Mouse (Mus musculus) liver, embryonic 16.5 days (tissue): ENCODE results near the gene Ptprn. TPM values are rescaled to one million over a fixed set of nuclear protein-coding genes. Genes with fewer than 3 reads are reported as not detected.

ENCODE experiments used
- ATAC-seq: fragments of 200-750 bp; cut with Nextera tagmentation; 2 replicates; pipeline ENCODE4 v1.8.0; 2017; ENCODE audit warnings: low read depth, mild to moderate bottlenecking, moderate number of reproducible peaks, moderate library complexity
- H3K27ac ChIP-seq: fragments of 300-500 bp; sonication (generic); 2 replicates; pipeline ENCODE4 v1.5.1; 2014; ENCODE audit warnings: mild to moderate bottlenecking, low read length
- H3K27me3 ChIP-seq: fragments of 300-500 bp; sonication (generic); 2 replicates; pipeline ENCODE4 v1.6.1; 2014; ENCODE audit warnings: low read depth, low read length, mixed read lengths; ENCODE audit not compliant: control insufficient read depth, insufficient read depth
- H3K36me3 ChIP-seq: fragments of 300-500 bp; sonication (generic); 2 replicates; pipeline ENCODE4 v1.6.1; 2014; ENCODE audit warnings: mild to moderate bottlenecking; ENCODE audit not compliant: control insufficient read depth, insufficient read depth
- H3K4me1 ChIP-seq: fragments of 300-500 bp; sonication (generic); 2 replicates; pipeline ENCODE4 v1.6.1; 2014; ENCODE audit warnings: low read depth, low read length, mixed read lengths; ENCODE audit not compliant: control insufficient read depth
- H3K4me2 ChIP-seq: fragments of 300-500 bp; sonication (generic); 2 replicates; pipeline ENCODE4 v1.6.1; 2014; ENCODE audit warnings: low read depth, low read length, mixed read lengths
- H3K4me3 ChIP-seq: fragments of 300-500 bp; sonication (generic); 2 replicates; pipeline ENCODE4 v1.5.1; 2014; ENCODE audit warnings: low read depth, mild to moderate bottlenecking, low read length
- H3K9ac ChIP-seq: fragments of 300-500 bp; sonication (generic); 2 replicates; pipeline ENCODE4 v1.6.1; 2014; ENCODE audit warnings: low read depth, low read length
- H3K9me3 ChIP-seq: fragments of 300-500 bp; sonication (generic); replicated peaks from 2 replicates; pipeline ENCODE4 v1.6.1; 2016; ENCODE audit warnings: low read length; ENCODE audit not compliant: control insufficient read depth
- WGBS: fragments of 180-500 bp; shearing (Covaris S2); extraction: QIAGEN DNeasy Blood & Tissue Kit; methylation state at CpG from one replicate; pipeline ENCODE4 v1.1.7; 2014; ENCODE audit not compliant: insufficient replicate concordance; 5-methylcytosine and 5-hydroxymethylcytosine counted together
- polyA plus RNA-seq: library from polyadenylated mRNA; unstranded; fragments of >200 nt; fragmentation: Nextera tagmentation; extraction: Ambion mirVana; gene quantifications from 2 replicates; pipeline ENCODE4 v1.2.1, GENCODE M21; 2015

Ptprn gene
- polyA plus RNA-seq, 1 experiment from 2014 or later = 0.11 TPM

- WGBS = 43% methylated on average over 10 of the region's 10 CpGs
- no peaks in the 10 kb centered on the region for H3K27me3 ChIP-seq
- H3K4me1 ChIP-seq = peaks cover 7% of the 10 kb centered on the region
- no peak overlapping the region for H3K4me3 ChIP-seq
- no peak overlapping the region for H3K27ac ChIP-seq
- H3K4me2 ChIP-seq = no peak overlapping the region
- no peaks in the 10 kb centered on the region for H3K9me3 ChIP-seq
- no peaks in the 10 kb centered on the region for H3K36me3 ChIP-seq
- ATAC-seq = no peak
- H3K9ac ChIP-seq = no peak overlapping the region
Measured at GRCm38 (mm10) chr1:75255516-75256046, 8.7 kb downstream of the Ptprn start.

- 64% methylated on average over 8 of the region's 8 CpGs for WGBS
- ATAC-seq = no peak
- no peaks in the 10 kb centered on the region for H3K36me3 ChIP-seq
Measured at GRCm38 (mm10) chr1:75254625-75255013, 9.7 kb downstream of the Ptprn start.

GRCm38 (mm10) chr1:75253849-75254624, 10.3 kb downstream of the Ptprn start:
- Histone ChIP-seq H3K4me1 (peaks cover 7% of the 10 kb centered on the region), H3K9me3 (no peaks in the 10 kb centered on the region), H3K27ac (no peak overlapping the region), H3K9ac (no peak overlapping the region), H3K36me3 (no peaks in the 10 kb centered on the region), H3K27me3 (no peaks in the 10 kb centered on the region), H3K4me2 (no peak overlapping the region), H3K4me3 (no peak overlapping the region)
- 53% methylated on average over 16 of the region's 16 CpGs for WGBS
- no peak for ATAC-seq

More at GRCm38 (mm10) chr1:75254625-75255013, 9.7 kb downstream of the Ptprn start:
- H3K9ac ChIP-seq = no peak overlapping the region
- no peak overlapping the region for H3K4me2 ChIP-seq
- H3K27me3 ChIP-seq = no peaks in the 10 kb centered on the region
- no peak overlapping the region for H3K4me3 ChIP-seq
- no peak overlapping the region for H3K27ac ChIP-seq
- peaks cover 7% of the 10 kb centered on the region for H3K4me1 ChIP-seq
- no peaks in the 10 kb centered on the region for H3K9me3 ChIP-seq

GRCm38 (mm10) chr1:75253029-75253428, 11.3 kb downstream of the Ptprn start:
- H3K4me2 ChIP-seq = no peak overlapping the region
- H3K27me3 ChIP-seq = no peaks in the 10 kb centered on the region
- ATAC-seq = no peak
- peaks cover 7% of the 10 kb centered on the region for H3K4me1 ChIP-seq
- H3K36me3 ChIP-seq = no peaks in the 10 kb centered on the region
- 73% methylated on average over 16 of the region's 16 CpGs for WGBS
- H3K9me3 ChIP-seq = no peaks in the 10 kb centered on the region
- H3K4me3 ChIP-seq = no peak overlapping the region
- no peak overlapping the region for H3K9ac ChIP-seq
- no peak overlapping the region for H3K27ac ChIP-seq

GRCm38 (mm10) chr1:75252308-75252707, 12.0 kb downstream of the Ptprn start:
- Histone ChIP-seq H3K4me1 (peaks cover 7% of the 10 kb centered on the region), H3K27me3 (no peaks in the 10 kb centered on the region), H3K9me3 (no peaks in the 10 kb centered on the region), H3K36me3 (no peaks in the 10 kb centered on the region), H3K9ac (no peak overlapping the region), H3K4me2 (no peak overlapping the region), H3K27ac (no peak overlapping the region), H3K4me3 (no peak overlapping the region)
- ATAC-seq = no peak
- 66% methylated on average over 13 of the region's 13 CpGs for WGBS

- H3K9ac ChIP-seq = peak overlapping the region; percentile 36
- no peaks in the 10 kb centered on the region for H3K27me3 ChIP-seq
- peak overlapping the region; percentile 59 for H3K4me2 ChIP-seq
- no peaks in the 10 kb centered on the region for H3K36me3 ChIP-seq
- H3K4me1 ChIP-seq = peaks cover 7% of the 10 kb centered on the region
- H3K4me3 ChIP-seq = peak overlapping the region; percentile 33
- peak; percentile 73 for ATAC-seq
- H3K9me3 ChIP-seq = no peaks in the 10 kb centered on the region
- H3K27ac ChIP-seq = 0 out of 2 replicates have a peak overlapping the region, but pooled peaks have one; percentile 23
- WGBS = 6% methylated on average over 22 of the region's 22 CpGs
Measured at GRCm38 (mm10) chr1:75251112-75251970, 13.0 kb downstream of the Ptprn start.

- H3K9me3 ChIP-seq = no peaks in the 10 kb centered on the region
- WGBS = 80% methylated on average over 3 of the region's 3 CpGs
- no peak overlapping the region for H3K27ac ChIP-seq
- H3K9ac ChIP-seq = no peak overlapping the region
- H3K4me2 ChIP-seq = no peak overlapping the region
- no peak for ATAC-seq
- H3K4me1 ChIP-seq = peaks cover 7% of the 10 kb centered on the region
- H3K4me3 ChIP-seq = no peak overlapping the region
- H3K27me3 ChIP-seq = no peaks in the 10 kb centered on the region
- no peaks in the 10 kb centered on the region for H3K36me3 ChIP-seq
Measured at GRCm38 (mm10) chr1:75250498-75250897, 13.8 kb downstream of the Ptprn start.

GRCm38 (mm10) chr1:75248041-75248772, 16.1 kb downstream of the Ptprn start:
- Histone ChIP-seq H3K27me3 (no peaks in the 10 kb centered on the region), H3K4me3 (no peak overlapping the region), H3K4me1 (peaks cover 7% of the 10 kb centered on the region), H3K9ac (no peak overlapping the region), H3K27ac (0 out of 2 replicates have a peak overlapping the region, but pooled peaks have one; percentile 25), H3K9me3 (no peaks in the 10 kb centered on the region), H3K4me2 (no peak overlapping the region), H3K36me3 (no peaks in the 10 kb centered on the region)
- ATAC-seq = no peak
- 53% methylated on average over 9 of the region's 9 CpGs for WGBS
